Mouse (Mus musculus) limb, embryonic 13.5 days (tissue): ENCODE results near the gene Olfr1263. TPM values are rescaled to one million over a fixed set of nuclear protein-coding genes. Genes with fewer than 3 reads are reported as not detected.

ENCODE experiments used
- ATAC-seq: fragments of 200-750 bp; cut with Nextera tagmentation; 2 replicates; pipeline ENCODE4 v1.8.0; 2017; ENCODE audit warnings: low read depth, moderate number of reproducible peaks, moderate TSS enrichment; ENCODE audit not compliant: low FRiP score
- H3K27ac ChIP-seq: fragments of 300-500 bp; sonication (generic); 2 replicates; pipeline ENCODE4 v1.5.1; 2015; ENCODE audit warnings: inconsistent platforms, mild to moderate bottlenecking, moderate library complexity
- H3K27me3 ChIP-seq: fragments of 300-500 bp; sonication (generic); 2 replicates; pipeline ENCODE4 v1.6.1; 2015; ENCODE audit warnings: mild to moderate bottlenecking, inconsistent platforms
- H3K36me3 ChIP-seq: fragments of 300-500 bp; sonication (generic); 2 replicates; pipeline ENCODE4 v1.6.1; 2015; ENCODE audit warnings: inconsistent platforms, mild to moderate bottlenecking, moderate library complexity
- H3K4me1 ChIP-seq: fragments of 300-500 bp; sonication (generic); 2 replicates; pipeline ENCODE4 v1.6.1; 2015; ENCODE audit warnings: inconsistent platforms
- H3K4me2 ChIP-seq: fragments of 300-500 bp; sonication (generic); replicated peaks from 2 replicates; pipeline ENCODE4 v1.6.1; 2015; ENCODE audit warnings: inconsistent platforms, mild to moderate bottlenecking, moderate library complexity
- H3K4me3 ChIP-seq: fragments of 300-500 bp; sonication (generic); 2 replicates; pipeline ENCODE4 v1.5.1; 2015; ENCODE audit warnings: moderate library complexity, mild to moderate bottlenecking, inconsistent platforms
- H3K9ac ChIP-seq: fragments of 300-500 bp; sonication (generic); 2 replicates; pipeline ENCODE4 v1.6.1; 2015; ENCODE audit warnings: mild to moderate bottlenecking, inconsistent platforms
- H3K9me3 ChIP-seq: fragments of 300-500 bp; sonication (generic); 2 replicates; pipeline ENCODE4 v1.6.1; 2016; ENCODE audit warnings: inconsistent platforms
- WGBS: fragments of 180-500 bp; shearing (Covaris S2); methylation state at CpG from one replicate; pipeline ENCODE4 v1.1.7; 2015; 5-methylcytosine and 5-hydroxymethylcytosine counted together
- polyA plus RNA-seq: library from polyadenylated mRNA; unstranded; fragments of >200 nt; fragmentation: Nextera tagmentation; extraction: Ambion mirVana; gene quantifications from 2 replicates; pipeline ENCODE4 v1.2.1, GENCODE M21; 2015

The Olfr1263 gene
- not detected in 2 replicates for polyA plus RNA-seq

- H3K4me2 ChIP-seq, result no peak within 1 kb of the TSS
- no peak within 1 kb of the TSS for H3K9ac ChIP-seq
- H3K4me1 ChIP-seq, result no peaks in the 10 kb centered on the region
- no peak for ATAC-seq
- H3K27me3 ChIP-seq, result no peaks in the 10 kb centered on the region
- no peaks in the 10 kb centered on the region for H3K36me3 ChIP-seq
- H3K4me3 ChIP-seq, result no peak within 1 kb of the TSS
- no peaks in the 10 kb centered on the region for H3K9me3 ChIP-seq
- H3K27ac ChIP-seq, result no peak within 1 kb of the TSS
- WGBS, result 79% methylated on average over 2 of the region's 2 CpGs
These were observed at the start of gene Olfr1263 for GRCm38 (mm10) chr2:90011831-90012230. TSS of gene Olfr1263 (plus strand) at chr2:90012131.

- Histone ChIP-seq H3K4me3 (no peak within 1 kb of the TSS), H3K9me3 (no peaks in the 10 kb centered on the region), H3K27me3 (no peaks in the 10 kb centered on the region), H3K4me2 (no peak within 1 kb of the TSS), H3K27ac (no peak within 1 kb of the TSS), H3K4me1 (no peaks in the 10 kb centered on the region), H3K9ac (no peak within 1 kb of the TSS), H3K36me3 (no peaks in the 10 kb centered on the region)
- 39% methylated on average over 2 of the region's 2 CpGs for WGBS
- ATAC-seq, result no peak
These were observed 37.7 kb upstream of the Olfr1263 start, which contains the start of gene Olfr1260 for GRCm38 (mm10) chr2:89974184-89974583. TSS of gene Olfr1260 (plus strand) at chr2:89974340.

DNA sequence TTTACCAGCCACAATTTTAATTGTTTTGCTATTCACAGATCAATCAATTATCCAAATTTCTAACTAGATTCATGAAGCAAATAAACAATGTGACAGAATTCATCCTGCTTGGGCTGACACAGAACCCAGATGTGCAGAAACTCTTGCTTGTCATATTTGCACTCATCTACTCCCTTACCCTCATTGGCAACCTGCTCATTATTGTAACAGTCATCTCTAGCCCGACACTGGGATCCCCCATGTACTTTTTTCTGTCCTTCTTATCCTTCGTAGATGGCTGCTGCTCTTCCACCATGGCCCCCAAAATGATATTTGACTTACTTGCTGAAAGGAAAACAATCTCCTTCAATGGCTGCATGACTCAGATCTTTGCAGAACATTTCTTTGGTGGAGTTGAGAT is 34.2 kb upstream of the Olfr1263 start:
- Histone ChIP-seq H3K36me3 (no peaks in the 10 kb centered on the region), H3K27ac (no peak overlapping the region), H3K27me3 (no peaks in the 10 kb centered on the region), H3K4me1 (no peaks in the 10 kb centered on the region), H3K4me2 (no peak overlapping the region), H3K4me3 (no peak overlapping the region), H3K9me3 (no peaks in the 10 kb centered on the region), H3K9ac (no peak overlapping the region)
- 83% methylated on average over 2 of the region's 2 CpGs for WGBS
- no peak for ATAC-seq

- Histone ChIP-seq H3K36me3 (no peaks in the 10 kb centered on the region), H3K4me2 (no peak within 1 kb of the TSS), H3K4me3 (no peak within 1 kb of the TSS), H3K9me3 (no peaks in the 10 kb centered on the region), H3K9ac (no peak within 1 kb of the TSS), H3K27me3 (no peaks in the 10 kb centered on the region), H3K4me1 (no peaks in the 10 kb centered on the region), H3K27ac (no peak within 1 kb of the TSS)
- no peak for ATAC-seq
These were observed 21.0 kb upstream of the Olfr1263 start, which contains the start of gene Olfr1261 for GRCm38 (mm10) chr2:89990921-89991320. TSS of gene Olfr1261 (plus strand) at chr2:89991221.

DNA sequence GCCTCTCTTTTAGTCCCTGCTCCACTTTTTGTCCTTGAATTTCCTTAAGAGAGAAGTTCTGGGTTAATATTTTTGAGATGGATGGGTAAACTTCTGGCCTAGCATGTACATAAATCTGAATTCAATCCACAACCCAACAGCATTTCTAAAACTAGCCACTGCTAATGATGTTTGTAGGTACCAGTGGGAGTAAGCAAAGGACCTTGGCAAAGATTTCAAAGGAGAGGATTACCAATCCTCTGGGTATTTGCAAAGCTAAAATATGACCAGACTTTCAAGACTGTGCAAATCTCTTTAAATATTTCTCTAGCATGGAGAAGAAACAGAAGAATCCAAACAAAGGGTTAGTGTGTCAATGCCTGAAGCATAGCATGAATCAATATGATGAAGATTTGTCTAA is 12.1 kb upstream of the Olfr1263 start, which contains the start of gene Olfr1262:
TSS of gene Olfr1262 (plus strand) at position 301 of the 400 bp plus-strand sequence.
- no peaks in the 10 kb centered on the region for H3K4me1 ChIP-seq
- no peaks in the 10 kb centered on the region for H3K27me3 ChIP-seq
- H3K27ac ChIP-seq, result no peak within 1 kb of the TSS
- H3K9me3 ChIP-seq, result no peaks in the 10 kb centered on the region
- H3K36me3 ChIP-seq, result no peaks in the 10 kb centered on the region
- H3K4me3 ChIP-seq, result no peak within 1 kb of the TSS
- no peak for ATAC-seq
- H3K4me2 ChIP-seq, result no peak within 1 kb of the TSS
- no peak within 1 kb of the TSS for H3K9ac ChIP-seq

DNA sequence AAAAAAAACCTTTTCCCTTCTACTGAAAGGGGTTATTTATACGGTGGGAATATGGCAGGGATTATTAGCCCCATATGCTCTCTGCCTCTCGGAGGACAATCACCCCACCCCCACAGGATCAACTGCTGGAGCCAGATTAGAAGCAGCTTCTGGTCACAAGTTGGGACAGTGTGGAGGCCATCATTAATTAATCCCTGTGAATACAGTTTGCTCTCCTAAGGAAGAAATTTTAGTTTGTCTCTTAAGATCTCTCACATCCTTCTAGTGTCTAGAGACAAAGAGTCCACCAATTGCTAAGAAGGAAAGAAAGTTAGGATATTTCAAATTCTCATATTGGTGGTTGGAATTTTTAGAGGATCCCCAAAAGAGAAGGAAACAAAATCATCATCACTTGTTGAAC is 13.5 kb downstream of the Olfr1263 start, which contains the start of gene Olfr1264:
TSS of gene Olfr1264 (minus strand) at position 101 of the 400 bp plus-strand sequence.
- no peaks in the 10 kb centered on the region for H3K4me1 ChIP-seq
- 18% methylated on average over 2 of the region's 2 CpGs for WGBS
- H3K27me3 ChIP-seq, result no peaks in the 10 kb centered on the region
- H3K36me3 ChIP-seq, result no peaks in the 10 kb centered on the region
- no peak within 1 kb of the TSS for H3K9ac ChIP-seq
- no peak within 1 kb of the TSS for H3K4me2 ChIP-seq
- no peak within 1 kb of the TSS for H3K27ac ChIP-seq
- no peak within 1 kb of the TSS for H3K4me3 ChIP-seq
- no peaks in the 10 kb centered on the region for H3K9me3 ChIP-seq
- no peak for ATAC-seq

DNA sequence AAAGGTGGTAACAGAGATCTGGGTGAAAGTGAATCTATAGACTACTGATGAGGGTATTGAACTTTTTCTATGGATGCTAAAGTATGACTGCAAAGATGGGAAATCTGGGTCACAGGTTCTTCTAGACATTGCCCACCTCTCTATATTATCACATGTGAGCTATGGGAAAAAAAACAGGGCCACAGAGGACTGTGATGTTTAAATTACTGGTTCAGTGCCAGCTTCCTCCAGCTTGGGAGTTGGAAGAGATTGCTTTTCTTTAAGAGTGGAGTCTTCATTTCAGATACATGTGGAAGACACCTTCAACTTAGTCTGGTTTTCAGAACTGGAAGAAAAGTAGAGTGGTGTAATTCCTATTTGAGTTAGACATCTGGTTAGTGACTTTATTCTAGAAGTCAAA is 23.1 kb downstream of the Olfr1263 start, which contains the start of gene Olfr1265:
TSS of gene Olfr1265 (plus strand) at position 301 of the 400 bp plus-strand sequence.
- no peak within 1 kb of the TSS for H3K4me3 ChIP-seq
- no peak for ATAC-seq
- H3K9me3 ChIP-seq, result no peaks in the 10 kb centered on the region
- H3K36me3 ChIP-seq, result no peaks in the 10 kb centered on the region
- no peaks in the 10 kb centered on the region for H3K4me1 ChIP-seq
- H3K4me2 ChIP-seq, result no peak within 1 kb of the TSS
- H3K9ac ChIP-seq, result no peak within 1 kb of the TSS
- no peaks in the 10 kb centered on the region for H3K27me3 ChIP-seq
- H3K27ac ChIP-seq, result no peak within 1 kb of the TSS

GRCm38 (mm10) chr2:90063494-90063893 is 51.6 kb downstream of the Olfr1263 start, which contains the start of gene Olfr140:
TSS of gene Olfr140 (minus strand) at chr2:90063594.
- H3K9ac ChIP-seq, result no peak within 1 kb of the TSS
- H3K27me3 ChIP-seq, result no peaks in the 10 kb centered on the region
- no peaks in the 10 kb centered on the region for H3K4me1 ChIP-seq
- H3K27ac ChIP-seq, result no peak within 1 kb of the TSS
- no peak within 1 kb of the TSS for H3K4me2 ChIP-seq
- H3K9me3 ChIP-seq, result no peaks in the 10 kb centered on the region
- H3K36me3 ChIP-seq, result no peaks in the 10 kb centered on the region
- no peak for ATAC-seq
- no peak within 1 kb of the TSS for H3K4me3 ChIP-seq

Other genes with a start within 250 kb of the Olfr1263 start
- not detected in 2 replicates for gene Olfr1254, start 218.5 kb upstream of the Olfr1263 start, polyA plus RNA-seq
- gene Olfr1255, start 200.1 kb upstream of the Olfr1263 start, polyA plus RNA-seq, result not detected in 2 replicates
- not detected in 2 replicates for gene Olfr1256, start 170.6 kb upstream of the Olfr1263 start, polyA plus RNA-seq
- gene Olfr48, start 163.9 kb upstream of the Olfr1263 start, polyA plus RNA-seq, result not detected in 2 replicates
- gene Olfr1257, start 133.7 kb upstream of the Olfr1263 start, polyA plus RNA-seq, result not detected in 2 replicates
- not detected in 2 replicates for gene Olfr1258, start 84.8 kb upstream of the Olfr1263 start, polyA plus RNA-seq
- gene Olfr1259, start 63.5 kb upstream of the Olfr1263 start, polyA plus RNA-seq, result not detected in 2 replicates
- not detected in 2 replicates for gene Olfr1260, start 37.8 kb upstream of the Olfr1263 start, polyA plus RNA-seq
- not detected in 2 replicates for gene Olfr1261, start 20.9 kb upstream of the Olfr1263 start, polyA plus RNA-seq
- not detected in 2 replicates for gene Olfr1262, start 12.0 kb upstream of the Olfr1263 start, polyA plus RNA-seq
- not detected in 2 replicates for gene Olfr1264, start 13.4 kb downstream of the Olfr1263 start, polyA plus RNA-seq
- not detected in 2 replicates for gene Olfr1265, start 23.2 kb downstream of the Olfr1263 start, polyA plus RNA-seq
- not detected in 2 replicates for gene Olfr140, start 51.5 kb downstream of the Olfr1263 start, polyA plus RNA-seq
- gene Olfr1269, start 109.3 kb downstream of the Olfr1263 start, polyA plus RNA-seq, result not detected in 2 replicates
- not detected in 2 replicates for gene Olfr32, start 130.2 kb downstream of the Olfr1263 start, polyA plus RNA-seq
- gene Olfr1270, start 141.0 kb downstream of the Olfr1263 start, polyA plus RNA-seq, result not detected in 2 replicates
- gene Olfr1506, start 212.4 kb downstream of the Olfr1263 start, polyA plus RNA-seq, result not detected in 2 replicates
- gene Olfr142, start 245.5 kb downstream of the Olfr1263 start, polyA plus RNA-seq, result not detected in 2 replicates